Mouse (Mus musculus): Measurements from ENCODE around the gene Rasa3. TPM values are rescaled to one million over a fixed set of nuclear protein-coding genes. Genes with fewer than 3 reads are reported as not detected.

The Rasa3 gene
- total and polyA plus RNA-seq, 3 experiments: 22.4 to 28.0 TPM; not detected in 1

DNA sequence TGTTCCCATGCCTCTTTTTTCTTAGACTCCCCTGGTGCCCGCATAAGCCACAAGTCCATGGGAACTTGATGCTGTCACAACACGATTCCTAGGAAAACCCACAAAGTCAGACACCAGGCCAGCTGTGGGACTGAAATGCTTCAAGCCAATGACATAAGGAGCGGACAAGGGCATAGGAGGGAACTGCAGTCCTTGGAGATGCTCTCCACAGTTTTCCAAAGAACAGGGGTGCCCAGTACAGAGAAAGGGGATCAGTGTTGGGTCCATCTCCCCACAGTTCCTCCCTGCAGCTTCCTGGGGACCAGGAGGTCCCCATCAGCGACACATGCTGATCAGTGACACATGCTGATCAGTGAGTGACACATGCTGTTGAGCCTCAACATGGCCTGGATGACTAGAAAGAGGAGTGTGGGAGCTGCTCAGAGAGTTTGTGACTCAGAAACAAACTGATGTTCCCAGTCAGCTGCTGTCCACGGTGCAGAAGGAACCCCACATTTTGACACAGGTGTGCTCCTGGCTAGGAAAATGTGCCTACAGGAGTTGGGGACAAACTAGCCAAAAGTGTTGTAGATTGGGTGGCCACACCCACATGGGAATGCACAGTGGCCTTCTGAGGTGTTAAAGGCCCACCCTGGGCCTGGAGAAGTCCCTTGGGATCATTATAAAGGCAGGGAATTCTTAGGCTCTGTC, 52.0 kb downstream of the Rasa3 start:
- Histone ChIP-seq H3K27ac (ENCODE audit: control insufficient read depth, low read depth, low read length) (no peak overlapping the region), H3K9me3 (replicated peaks; ENCODE audit: insufficient read depth, low read length) (no peaks in the 10 kb centered on the region), H3K27me3 (ENCODE audit: control insufficient read depth in 1 of 2, insufficient read depth in 2 of 2, low read length in 2 of 2) (no peaks in the 10 kb centered on the region), H3K79me2 (ENCODE audit: control insufficient read depth, insufficient read depth, low read length, poor library complexity) (no peaks in the 10 kb centered on the region), H3K9ac (ENCODE audit: control insufficient read depth, low read depth, low read length, poor library complexity, severe bottlenecking) (no peak overlapping the region), H3K36me3 (ENCODE audit: control insufficient read depth in 1 of 2, insufficient read depth in 2 of 2, low read length in 2 of 2) (no peaks in the 10 kb centered on the region), H3K4me1 (ENCODE audit: control insufficient read depth in 1 of 2, insufficient read depth in 2 of 2, low read length in 2 of 2) (no peaks in the 10 kb centered on the region; a peak in 1 of 4 replicates), H3K4me3 (ENCODE audit: control insufficient read depth in 1 of 2, insufficient read depth in 1 of 2, low read depth in 2 of 2, low read length in 2 of 2) (no peak overlapping the region)
- TF ChIP-seq MAX (IDR thresholded peaks at IDR 0.05; ENCODE audit: low read length) (no peak), USF2 (IDR thresholded peaks at IDR 0.05; ENCODE audit: borderline replicate concordance in 1 of 2, insufficient read depth in 1 of 2, low read depth in 1 of 2, low read length in 2 of 2) (no peak), GABPA (IDR thresholded peaks at IDR 0.05; ENCODE audit: low read depth, low read length) (no peak), MAZ (IDR thresholded peaks at IDR 0.05; ENCODE audit: low read depth, low read length) (no peak), BHLHE40 (IDR thresholded peaks at IDR 0.05; ENCODE audit: borderline replicate concordance, low read depth, low read length) (no peak), CTCF (IDR thresholded peaks at IDR 0.05 in 2 of 3, conservative IDR thresholded peaks at IDR 0.05 in 1 of 3; ENCODE audit: control insufficient read depth in 1 of 3, insufficient read depth in 1 of 3, low read depth in 2 of 3, low read length in 3 of 3, poor library complexity in 1 of 3, severe bottlenecking in 1 of 3) (no peak), RAD21 (IDR thresholded peaks at IDR 0.05; ENCODE audit: low read depth, low read length) (no peak), UBTF (IDR thresholded peaks at IDR 0.05; ENCODE audit: borderline replicate concordance, insufficient read depth, low read depth, low read length) (no peak), ZMIZ1 (IDR thresholded peaks at IDR 0.05; ENCODE audit: low read depth, low read length) (no peak), MEF2A (IDR thresholded peaks at IDR 0.05; ENCODE audit: extremely low read depth, insufficient replicate concordance, low read depth, low read length, poor library complexity, severe bottlenecking) (no peak), KAT2A (conservative IDR thresholded peaks at IDR 0.05; ENCODE audit: low read depth, low read length) (no peak), CHD2 (IDR thresholded peaks at IDR 0.05; ENCODE audit: low read length) (no peak), HCFC1 (IDR thresholded peaks at IDR 0.05; ENCODE audit: low read depth, low read length) (no peak), ZC3H11A (IDR thresholded peaks at IDR 0.05; ENCODE audit: low read depth, low read length) (no peak), JUND (IDR thresholded peaks at IDR 0.05; ENCODE audit: low read depth, low read length) (no peak), NELFE (IDR thresholded peaks at IDR 0.05; ENCODE audit: low read depth, low read length) (no peak), GATA1 (IDR thresholded peaks at IDR 0.05; ENCODE audit: low read depth, low read length) (no peak), MYB (IDR thresholded peaks at IDR 0.05; ENCODE audit: low read depth, low read length) (no peak), SMC3 (IDR thresholded peaks at IDR 0.05; ENCODE audit: low read depth, low read length) (no peak), TCF12 (IDR thresholded peaks at IDR 0.05; ENCODE audit: low read depth, low read length) (no peak)
- no peak for DNase-seq (ENCODE audit: low read depth, low spot score)

DNA sequence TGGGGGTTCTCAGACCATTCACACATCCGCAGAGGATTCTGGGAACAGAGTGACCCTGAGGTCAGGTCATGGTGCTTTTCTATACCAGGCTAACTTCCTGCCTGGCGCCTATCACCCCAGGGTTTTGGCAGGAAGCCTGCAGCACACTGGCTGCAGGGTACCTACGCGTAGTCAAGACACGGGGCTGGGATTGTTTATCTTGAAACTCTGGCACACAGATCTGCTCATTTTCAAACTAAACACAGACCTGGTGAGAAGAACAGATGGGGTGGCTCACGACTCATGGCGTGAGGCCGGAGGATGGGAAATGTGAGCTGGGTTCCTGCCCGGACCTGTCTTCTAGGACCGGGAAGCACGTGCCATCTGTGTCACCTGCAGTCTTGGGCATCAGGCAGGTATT, 52.5 kb downstream of the Rasa3 start:
- Histone ChIP-seq H3K4me1 (ENCODE audit: control insufficient read depth in 1 of 2, insufficient read depth in 2 of 2, low read length in 2 of 2) (no peaks in the 10 kb centered on the region; a peak in 1 of 4 replicates), H3K27ac (ENCODE audit: control insufficient read depth, low read depth, low read length) (no peak overlapping the region), H3K9me3 (replicated peaks; ENCODE audit: insufficient read depth, low read length) (no peaks in the 10 kb centered on the region), H3K36me3 (ENCODE audit: control insufficient read depth in 1 of 2, insufficient read depth in 2 of 2, low read length in 2 of 2) (no peaks in the 10 kb centered on the region), H3K4me3 (ENCODE audit: control insufficient read depth in 1 of 2, insufficient read depth in 1 of 2, low read depth in 2 of 2, low read length in 2 of 2) (no peak overlapping the region), H3K27me3 (ENCODE audit: control insufficient read depth in 1 of 2, insufficient read depth in 2 of 2, low read length in 2 of 2) (no peaks in the 10 kb centered on the region), H3K9ac (ENCODE audit: control insufficient read depth, low read depth, low read length, poor library complexity, severe bottlenecking) (no peak overlapping the region), H3K79me2 (ENCODE audit: control insufficient read depth, insufficient read depth, low read length, poor library complexity) (no peaks in the 10 kb centered on the region)
- DNase-seq (ENCODE audit: low read depth, low spot score): peak; percentile 32
- no peak for TF ChIP-seq ELF1 (IDR thresholded peaks at IDR 0.05; ENCODE audit: low read depth, low read length)
- no peak for TF ChIP-seq ZC3H11A (IDR thresholded peaks at IDR 0.05; ENCODE audit: low read depth, low read length)
- TF ChIP-seq MAFK (IDR thresholded peaks at IDR 0.05; ENCODE audit: borderline replicate concordance, low read depth, low read length): no peak
- TF ChIP-seq EP300 (IDR thresholded peaks at IDR 0.05; ENCODE audit: low read depth in 1 of 2, low read length in 2 of 2): no peak
- TF ChIP-seq ETS1 (IDR thresholded peaks at IDR 0.05; ENCODE audit: low read depth, low read length): 0 out of 2 replicates have a peak, but pooled peaks have one; percentile 29

Measured in MEL (cell line).